Mouse (Mus musculus) intestine, embryonic 14.5 days (tissue): ENCODE results near the gene Nudc. TPM values are rescaled to one million over a fixed set of nuclear protein-coding genes. Genes with fewer than 3 reads are reported as not detected.

Source experiments
- ATAC-seq: fragments of 200-750 bp; cut with Nextera tagmentation; replicated peaks from 2 replicates; pipeline ENCODE4 v1.8.0; 2017; ENCODE audit warnings: low read depth, moderate number of reproducible peaks, moderate TSS enrichment, moderate library complexity; ENCODE audit not compliant: low FRiP score, low TSS enrichment
- DNase-seq: peaks from one replicate; pipeline ENCODE4 v3.0.0-alpha.2; 2018; ENCODE audit warnings: low spot score
- H3K27ac ChIP-seq: fragments of 300-500 bp; sonication (generic); 2 replicates; pipeline ENCODE4 v1.5.1; 2014; ENCODE audit warnings: low read depth, mild to moderate bottlenecking, control low read depth
- H3K27me3 ChIP-seq: fragments of 300-500 bp; sonication (generic); replicated peaks from 2 replicates; pipeline ENCODE4 v1.6.1; 2014; ENCODE audit warnings: low read length, control low read depth; ENCODE audit not compliant: control insufficient read depth, insufficient read depth
- H3K36me3 ChIP-seq: fragments of 300-500 bp; sonication (generic); 2 replicates; pipeline ENCODE4 v1.6.1; 2014; ENCODE audit warnings: low read length, control low read depth; ENCODE audit not compliant: control insufficient read depth, insufficient read depth
- H3K4me1 ChIP-seq: fragments of 300-500 bp; sonication (generic); replicated peaks from 2 replicates; pipeline ENCODE4 v1.6.1; 2014; ENCODE audit warnings: low read length, control low read depth, mixed read lengths; ENCODE audit not compliant: control insufficient read depth, insufficient read depth
- H3K4me2 ChIP-seq: fragments of 300-500 bp; sonication (generic); 2 replicates; pipeline ENCODE4 v1.6.1; 2014; ENCODE audit warnings: low read length
- H3K4me3 ChIP-seq: fragments of 300-500 bp; sonication (generic); 2 replicates; pipeline ENCODE4 v1.5.1; 2014; ENCODE audit warnings: low read depth, low read length, control low read depth, mixed read lengths
- H3K9ac ChIP-seq: fragments of 300-500 bp; sonication (generic); 2 replicates; pipeline ENCODE4 v1.6.1; 2014; ENCODE audit warnings: mild to moderate bottlenecking, low read length
- H3K9me3 ChIP-seq: fragments of 300-500 bp; sonication (generic); 2 replicates; pipeline ENCODE4 v1.6.1; 2016; ENCODE audit warnings: low read length, control low read depth; ENCODE audit not compliant: control insufficient read depth
- whole genome bisulfite sequencing: fragments of 180-500 bp; shearing (Covaris S2); extraction: QIAGEN DNeasy Blood & Tissue Kit; methylation state at CpG from one replicate; pipeline ENCODE4 v1.1.7; 2014; 5-methylcytosine and 5-hydroxymethylcytosine counted together
- polyA plus RNA-seq: library from polyadenylated mRNA; unstranded; fragments of >200 nt; fragmentation: Nextera tagmentation; extraction: Ambion mirVana; gene quantifications from 2 replicates; pipeline ENCODE4 v1.2.1, GENCODE M21; 2014

The Nudc gene
- polyA plus RNA-seq, 1 experiment from 2014 or later: 236 TPM

DNA sequence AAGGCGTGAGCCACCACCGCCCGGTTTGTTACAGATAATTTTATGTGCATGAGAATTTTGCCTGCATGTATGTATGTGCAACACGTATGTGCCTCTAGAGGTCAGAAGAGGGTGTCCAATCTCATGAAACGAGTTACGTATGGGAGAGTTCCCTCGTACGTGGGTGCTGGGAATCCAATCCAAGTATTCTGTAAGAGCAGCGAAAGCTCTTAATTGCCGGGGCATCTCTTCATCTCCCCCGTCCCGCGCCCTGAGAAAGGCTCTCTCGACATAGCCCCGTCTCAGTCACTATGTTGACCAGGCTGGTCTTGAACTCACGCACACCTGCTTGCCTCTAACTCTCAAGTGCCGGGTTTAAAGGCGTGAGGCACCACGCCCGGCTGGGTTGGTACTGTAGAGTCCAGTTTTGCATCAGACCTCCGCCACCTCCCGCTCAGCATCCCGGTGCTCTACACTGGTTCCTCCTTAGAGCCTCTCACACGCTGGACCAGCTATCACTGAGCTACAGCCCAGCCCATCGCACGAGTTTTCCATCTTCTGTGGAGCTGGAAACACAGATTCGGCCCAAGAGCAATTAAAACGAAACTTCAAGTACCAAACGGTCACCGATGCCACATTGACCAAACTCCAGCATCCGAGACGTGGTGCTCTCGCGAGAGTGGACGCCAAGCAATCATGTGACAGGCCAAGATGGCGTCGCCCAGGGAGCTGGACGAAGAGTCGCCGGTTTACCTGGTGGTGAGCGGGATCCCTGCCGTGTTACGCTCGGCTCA lies 28.5 kb upstream of the Nudc start, which contains the start of gene Gpatch3:
Gene Gpatch3 (plus strand): TSS at position 676 of the 773 bp plus-strand sequence.
- peak; percentile 95 for DNase-seq
- WGBS: 7% methylated on average over 44 of the region's 44 CpGs
- peak within 1 kb of the TSS; percentile 92 for H3K9ac ChIP-seq
- H3K36me3 ChIP-seq: peaks cover 15% of the 10 kb centered on the region
- H3K4me2 ChIP-seq: peak within 1 kb of the TSS; percentile 97
- peaks cover 8% of the 10 kb centered on the region for H3K4me1 ChIP-seq
- H3K27ac ChIP-seq: peak within 1 kb of the TSS; percentile 80
- H3K27me3 ChIP-seq: no peaks in the 10 kb centered on the region
- peak; percentile 92 for ATAC-seq
- H3K4me3 ChIP-seq: peak within 1 kb of the TSS; percentile 89
- 0 out of 2 replicates have a peak, but pooled peaks cover 3% of the 10 kb centered on the region for H3K9me3 ChIP-seq

DNA sequence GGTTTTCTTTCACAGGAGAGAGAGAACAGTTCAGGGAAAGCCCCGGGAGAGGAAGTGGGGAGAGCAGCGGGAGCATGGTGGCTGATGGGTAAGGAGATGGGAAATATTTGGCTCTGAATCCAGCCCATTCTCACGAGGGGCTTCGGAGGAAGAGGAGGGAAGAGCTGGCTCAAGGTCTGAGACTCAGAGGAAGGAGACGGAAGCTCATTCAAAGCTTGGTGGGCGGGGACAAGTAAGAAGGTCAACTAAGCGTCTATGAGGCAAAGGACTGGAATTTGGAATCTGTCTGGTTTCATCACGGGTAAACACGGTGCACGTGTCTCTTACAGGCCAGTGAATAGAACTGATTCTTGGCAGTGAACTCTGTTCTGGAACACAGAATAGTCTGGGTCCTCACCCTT lies 24.3 kb upstream of the Nudc start:
- no peaks in the 10 kb centered on the region for H3K36me3 ChIP-seq
- WGBS: 51% methylated on average over 10 of the region's 10 CpGs
- H3K4me3 ChIP-seq: no peak overlapping the region
- H3K4me2 ChIP-seq: peak overlapping the region; percentile 1; the same call in 1 of the 2 replicates
- H3K9ac ChIP-seq: no peak overlapping the region
- H3K27me3 ChIP-seq: no peaks in the 10 kb centered on the region
- H3K9me3 ChIP-seq: 0 out of 2 replicates have a peak, but pooled peaks cover 3% of the 10 kb centered on the region
- H3K27ac ChIP-seq: no peak overlapping the region
- peaks cover under 1% of the 10 kb centered on the region for H3K4me1 ChIP-seq
- peak; percentile 56 for DNase-seq
- ATAC-seq: no peak

DNA sequence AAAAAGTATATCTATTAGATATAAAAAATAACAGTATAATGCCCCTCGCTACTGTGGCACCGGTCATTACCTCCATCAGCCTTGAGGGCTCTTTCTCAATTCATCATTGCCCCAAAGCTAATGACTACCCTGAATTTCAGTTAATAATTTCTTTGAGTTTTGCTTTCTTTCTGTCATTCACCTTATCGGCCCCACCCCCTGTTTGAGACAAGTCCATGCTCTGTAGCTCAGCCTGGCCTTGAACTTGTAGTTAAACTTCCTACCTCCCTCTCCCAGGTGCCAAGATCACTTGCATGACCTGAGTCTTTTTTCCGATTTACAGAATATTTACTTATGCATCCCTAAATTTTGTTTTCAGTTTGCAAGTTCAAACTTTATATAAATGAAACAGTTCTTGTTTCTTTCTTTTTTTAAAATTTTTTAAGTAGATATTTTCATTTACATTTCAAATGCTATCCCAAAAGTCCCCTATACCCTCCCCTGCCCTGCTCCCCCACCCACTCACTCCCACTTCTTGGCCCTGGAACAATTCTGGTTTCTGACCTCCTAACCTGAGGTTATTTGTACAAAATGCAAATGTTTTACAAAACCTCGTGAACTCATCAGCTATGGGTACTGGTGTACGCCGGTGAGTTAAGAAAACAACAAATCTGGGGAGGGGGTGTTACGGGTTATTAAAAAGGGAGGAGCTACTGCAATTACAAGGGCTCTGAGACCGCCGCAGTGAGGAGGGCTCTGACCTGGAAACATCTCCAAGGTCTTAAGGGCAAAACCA lies 23.7 kb upstream of the Nudc start:
- H3K4me1 ChIP-seq: no peaks in the 10 kb centered on the region; the same call in 1 of the 2 replicates
- no peaks in the 10 kb centered on the region for H3K27me3 ChIP-seq
- H3K36me3 ChIP-seq: no peaks in the 10 kb centered on the region
- WGBS: 72% methylated on average over 10 of the region's 10 CpGs
- no peak for DNase-seq
- no peak for ATAC-seq
- no peak overlapping the region for H3K27ac ChIP-seq
- H3K9me3 ChIP-seq: 0 out of 2 replicates have a peak, but pooled peaks cover 3% of the 10 kb centered on the region
- no peak overlapping the region for H3K4me3 ChIP-seq
- peak overlapping the region; percentile 1; the same call in 1 of the 2 replicates for H3K4me2 ChIP-seq
- H3K9ac ChIP-seq: no peak overlapping the region

DNA sequence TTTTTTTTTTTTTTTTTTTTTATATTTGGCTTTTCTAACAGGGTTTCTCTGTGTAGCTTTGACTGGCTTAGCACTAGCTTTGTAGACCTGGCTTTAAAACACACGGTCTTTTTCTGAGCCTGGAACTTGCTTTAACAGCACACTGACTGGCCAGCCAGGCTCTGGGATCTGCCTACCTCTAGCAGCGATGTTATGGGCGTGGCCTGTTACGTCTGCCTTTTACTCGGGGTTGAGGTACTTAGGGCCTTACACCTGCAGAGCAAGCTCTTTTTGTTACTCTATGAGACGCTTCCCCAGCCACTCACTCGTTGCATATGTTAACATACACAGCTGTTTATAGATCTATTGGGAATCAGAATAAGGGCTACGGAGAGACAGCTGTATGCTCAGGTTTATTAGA lies 21.5 kb upstream of the Nudc start:
- no peaks in the 10 kb centered on the region for H3K27me3 ChIP-seq
- no peak overlapping the region for H3K27ac ChIP-seq
- H3K36me3 ChIP-seq: no peaks in the 10 kb centered on the region
- no peak overlapping the region for H3K9ac ChIP-seq
- ATAC-seq (no peak), DNase-seq (no peak)
- WGBS: 27% methylated on average over 8 of the region's 8 CpGs
- H3K4me3 ChIP-seq: no peak overlapping the region
- no peak overlapping the region for H3K4me2 ChIP-seq
- H3K9me3 ChIP-seq: 0 out of 2 replicates have a peak, but pooled peaks cover 3% of the 10 kb centered on the region
- no peaks in the 10 kb centered on the region for H3K4me1 ChIP-seq

DNA sequence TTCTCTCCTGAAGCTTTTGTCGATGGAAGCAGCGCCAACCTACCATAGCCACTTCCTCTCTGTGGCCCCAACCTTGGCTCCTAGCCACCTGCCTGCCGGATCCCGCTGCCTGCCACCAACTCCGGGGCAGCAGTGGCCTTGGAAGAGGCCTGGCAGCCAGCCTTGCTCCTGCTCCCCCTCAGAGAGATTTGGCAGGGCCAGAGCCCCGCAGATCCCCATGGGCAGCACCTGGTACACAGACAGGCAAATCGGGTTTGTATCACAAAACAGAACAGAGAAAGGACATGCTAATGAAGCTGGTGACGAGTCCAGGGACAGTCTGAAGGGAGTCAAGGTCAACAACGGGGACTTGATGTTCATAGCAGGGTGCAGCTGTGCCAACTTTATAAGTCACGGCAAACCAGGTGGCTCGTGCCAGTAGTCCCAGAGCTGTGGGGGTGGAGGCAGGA lies 17.4 kb upstream of the Nudc start:
- Histone ChIP-seq H3K36me3 (no peaks in the 10 kb centered on the region), H3K4me1 (no peaks in the 10 kb centered on the region), H3K27ac (no peak overlapping the region), H3K4me2 (no peak overlapping the region), H3K9me3 (no peaks in the 10 kb centered on the region), H3K27me3 (no peaks in the 10 kb centered on the region), H3K4me3 (no peak overlapping the region), H3K9ac (no peak overlapping the region)
- 80% methylated on average over 11 of the region's 11 CpGs for WGBS
- no peak for ATAC-seq
- no peak for DNase-seq

DNA sequence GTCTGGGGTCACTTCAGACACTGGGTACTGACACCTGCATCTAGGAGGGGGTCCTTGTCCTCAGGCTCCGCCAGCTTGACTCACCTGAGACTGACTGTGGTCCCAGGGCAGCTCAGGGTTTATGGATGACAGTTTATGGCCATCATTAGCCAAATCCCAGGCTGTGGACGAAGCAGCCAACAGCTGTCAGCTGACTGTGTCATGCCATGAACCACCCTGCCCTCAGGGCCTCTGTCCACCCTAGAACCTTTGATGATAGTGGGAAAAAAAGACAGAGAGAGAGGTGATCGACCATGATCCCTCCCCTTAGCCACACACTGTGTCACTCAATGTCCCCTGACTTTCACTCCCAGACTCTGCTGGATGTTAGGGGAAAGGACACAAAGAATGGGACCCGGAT lies 15.8 kb upstream of the Nudc start:
- Histone ChIP-seq H3K4me1 (no peaks in the 10 kb centered on the region), H3K4me3 (no peak overlapping the region), H3K9me3 (no peaks in the 10 kb centered on the region), H3K27ac (no peak overlapping the region), H3K9ac (no peak overlapping the region), H3K4me2 (no peak overlapping the region), H3K27me3 (no peaks in the 10 kb centered on the region), H3K36me3 (no peaks in the 10 kb centered on the region)
- no peak for ATAC-seq
- WGBS: 54% methylated on average over 4 of the region's 4 CpGs
- no peak for DNase-seq

DNA sequence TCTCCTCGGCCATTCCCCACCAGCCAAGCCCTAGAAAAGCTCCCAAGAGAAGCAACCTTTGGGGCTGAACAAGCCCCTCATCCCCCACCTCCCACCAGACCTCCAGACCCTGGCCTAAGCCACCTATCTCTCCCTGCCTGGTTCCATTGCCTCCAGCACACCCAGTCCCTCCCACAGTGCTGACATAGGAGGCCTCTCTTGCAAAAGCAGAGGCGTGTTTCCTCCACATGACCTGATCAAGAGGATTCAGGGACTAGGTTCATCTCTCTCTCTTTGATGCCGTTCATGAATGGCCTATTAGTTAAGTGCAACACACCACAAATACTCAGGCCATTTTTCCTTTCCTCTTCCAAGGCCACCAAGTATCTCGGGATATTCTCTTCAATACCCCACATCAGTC lies 14.1 kb upstream of the Nudc start:
- Histone ChIP-seq H3K27ac (no peak overlapping the region), H3K4me1 (no peaks in the 10 kb centered on the region), H3K27me3 (no peaks in the 10 kb centered on the region), H3K9me3 (no peaks in the 10 kb centered on the region), H3K4me3 (no peak overlapping the region), H3K36me3 (no peaks in the 10 kb centered on the region), H3K4me2 (no peak overlapping the region), H3K9ac (no peak overlapping the region)
- ATAC-seq (no peak), DNase-seq (no peak)
- WGBS: 66% methylated on average over 4 of the region's 4 CpGs

DNA sequence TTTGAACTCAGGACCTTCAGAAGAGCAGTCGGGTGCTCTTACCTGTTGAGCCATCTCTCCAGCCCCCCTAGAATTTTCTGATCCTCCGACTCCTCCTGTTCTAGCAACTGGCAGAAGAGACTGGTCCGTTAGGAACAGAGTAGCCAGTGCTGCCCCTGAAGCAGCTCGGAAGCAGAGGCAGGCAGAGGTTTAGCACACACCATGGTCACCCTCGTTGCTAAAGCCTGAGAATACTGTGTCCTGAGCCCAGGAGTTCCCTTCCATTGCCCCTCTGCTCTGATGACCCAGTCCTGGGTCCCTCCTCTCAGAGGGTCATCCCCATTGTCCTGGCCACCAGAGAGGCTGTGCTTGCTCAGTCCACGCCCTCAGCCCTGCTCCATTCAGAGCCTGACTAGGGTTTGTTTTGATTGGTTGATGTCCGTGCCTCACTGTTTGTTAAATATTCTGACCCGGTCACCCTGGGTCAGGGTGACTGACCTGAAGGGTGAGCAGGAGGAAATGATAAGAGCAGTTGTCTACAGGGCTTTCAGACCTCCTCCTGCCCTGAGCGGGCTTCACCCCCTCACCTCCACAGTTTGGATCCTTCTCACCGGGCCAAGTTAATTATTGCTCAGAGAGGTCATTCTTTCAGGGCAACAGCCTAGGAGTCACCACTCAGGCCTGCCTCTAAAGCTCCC lies 11.4 kb upstream of the Nudc start:
- Histone ChIP-seq H3K4me3 (no peak overlapping the region), H3K27me3 (no peaks in the 10 kb centered on the region), H3K36me3 (no peaks in the 10 kb centered on the region), H3K27ac (no peak overlapping the region), H3K9ac (no peak overlapping the region), H3K9me3 (no peaks in the 10 kb centered on the region), H3K4me2 (no peak overlapping the region), H3K4me1 (no peaks in the 10 kb centered on the region)
- 28% methylated on average over 10 of the region's 10 CpGs for WGBS
- DNase-seq (no peak), ATAC-seq (peak; percentile 18; the same call in 1 of the 2 replicates)
